12 mouse cellular contexts compared by ENCODE assay signal in the genomic region with DNA sequence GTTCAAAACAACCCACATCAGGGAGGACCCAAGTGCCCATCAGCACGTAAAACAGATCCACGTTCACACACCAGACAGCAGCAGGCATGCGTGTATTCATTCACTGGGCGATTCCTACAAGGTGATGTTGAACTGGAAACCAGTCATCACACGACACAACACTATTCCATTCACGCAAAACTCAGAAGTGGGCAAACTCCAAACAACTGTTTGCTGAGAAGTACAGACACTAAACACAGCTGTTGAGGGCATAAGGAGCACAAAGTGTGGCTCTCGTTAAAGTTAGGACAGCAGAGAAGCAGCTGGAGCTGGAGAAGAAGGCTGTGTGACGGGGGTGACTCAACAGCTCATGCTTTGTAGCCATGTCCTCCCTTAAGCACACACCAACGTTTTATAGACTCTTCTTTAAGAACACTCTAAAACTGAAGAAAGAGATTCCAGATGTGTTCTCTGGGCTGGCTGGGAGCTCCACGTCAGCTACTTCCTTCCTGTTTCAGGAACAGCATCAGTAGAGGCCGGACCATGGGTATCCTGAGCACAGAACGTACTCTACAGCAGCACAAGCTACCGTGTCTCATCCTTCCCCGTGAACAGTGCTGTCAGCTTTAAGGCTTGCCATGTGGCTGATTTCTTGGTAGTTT. TPM values are rescaled to one million over a fixed set of nuclear protein-coding genes. Genes with fewer than 3 reads are reported as not detected.
DNase-seq lines count a peak whose midpoint lies in the region; ATAC-seq and TF ChIP-seq lines count a peak whose summit lies in the region.
"Had no signal": no experiment of that assay in that cellular context is flagged by ENCODE, and none has a peak within 500 bp of the region (broad histone marks: within the 10 kb centered on the region; RNA-seq: fewer than 3 reads in every experiment).

No protein-coding gene starts in this region.

- H3K9ac ChIP-seq in forebrain, embryonic 14.5 days (ENCODE audit: low read length): no peak overlapping the region
- H3K9ac ChIP-seq in forebrain, embryonic 12.5 days: no peak overlapping the region
- no peak overlapping the region for H3K9ac ChIP-seq in limb, embryonic 15.5 days
- H3K9ac ChIP-seq: midbrain, embryonic 12.5 days; neural tube, embryonic 12.5 days had no signal

- no peaks in the 10 kb centered on the region for H3K27me3 ChIP-seq in forebrain, embryonic 14.5 days (replicated peaks; ENCODE audit: control insufficient read depth, insufficient read depth, low read length)
- H3K27me3 ChIP-seq in forebrain, embryonic 12.5 days: no peaks in the 10 kb centered on the region
- no peaks in the 10 kb centered on the region for H3K27me3 ChIP-seq in limb, embryonic 15.5 days
- H3K27me3 ChIP-seq: midbrain, embryonic 12.5 days; neural tube, embryonic 12.5 days had no signal

- no peaks in the 10 kb centered on the region for H3K9me3 ChIP-seq in forebrain, embryonic 14.5 days (replicated peaks; ENCODE audit: control insufficient read depth, low read length)
- H3K9me3 ChIP-seq in forebrain, embryonic 12.5 days: no peaks in the 10 kb centered on the region
- no peaks in the 10 kb centered on the region for H3K9me3 ChIP-seq in limb, embryonic 15.5 days
- H3K9me3 ChIP-seq: midbrain, embryonic 12.5 days; neural tube, embryonic 12.5 days had no signal

- no peak overlapping the region for H3K4me3 ChIP-seq in forebrain, embryonic 14.5 days (ENCODE audit: low read depth, low read length)
- no peak overlapping the region for H3K4me3 ChIP-seq in forebrain, embryonic 12.5 days (replicated peaks)
- H3K4me3 ChIP-seq in left cerebral cortex, adult 2 months: no peak overlapping the region
- no peak overlapping the region for H3K4me3 ChIP-seq in limb, embryonic 15.5 days
- H3K4me3 ChIP-seq: midbrain, embryonic 12.5 days; neural tube, embryonic 12.5 days had no signal

- H3K27ac ChIP-seq in forebrain, embryonic 14.5 days (ENCODE audit: low read depth, low read length): 0 out of 2 replicates have a peak overlapping the region, but pooled peaks have one; percentile 5
- no peak overlapping the region for H3K27ac ChIP-seq in forebrain, embryonic 12.5 days
- peak overlapping the region; percentile 11; the same call in 1 of the 2 replicates for H3K27ac ChIP-seq in left cerebral cortex, adult 2 months
- H3K27ac ChIP-seq in limb, embryonic 15.5 days: peak overlapping the region; percentile 76
- H3K27ac ChIP-seq: midbrain, embryonic 12.5 days; neural tube, embryonic 12.5 days had no signal

- 67% methylated on average over 14 of the region's 14 CpGs for WGBS in forebrain, embryonic 14.5 days
- WGBS in forebrain, embryonic 12.5 days: 68% methylated on average over 14 of the region's 14 CpGs
- WGBS in limb, embryonic 15.5 days: 30% methylated on average over 14 of the region's 14 CpGs

- H3K4me2 ChIP-seq in forebrain, embryonic 14.5 days (ENCODE audit: low read length): no peak overlapping the region
- no peak overlapping the region for H3K4me2 ChIP-seq in forebrain, embryonic 12.5 days
- H3K4me2 ChIP-seq in limb, embryonic 15.5 days: 0 out of 2 replicates have a peak overlapping the region, but pooled peaks have one; percentile 1
- H3K4me2 ChIP-seq: midbrain, embryonic 12.5 days; neural tube, embryonic 12.5 days had no signal

- no peak for DNase-seq in forebrain, embryonic 14.5 days (ENCODE audit: low spot score)
- no peak for DNase-seq in left cerebral cortex, adult 2 months (ENCODE audit: extremely low spot score in 1 of 2, low spot score in 2 of 2)
- DNase-seq in left cerebral cortex, adult 8-10 months (ENCODE audit: low spot score in 2 of 2): no peak
- DNase-seq in heart, adult 8-10 months (ENCODE audit: low spot score): peak; percentile 79
- no peak for DNase-seq in cerebellum, postnatal 36 days
- no peak for DNase-seq in left cerebral cortex, postnatal 36 days (ENCODE audit: low spot score in 2 of 2)
- DNase-seq: cerebellum, postnatal 14 days had no signal

- no peaks in the 10 kb centered on the region for H3K4me1 ChIP-seq in forebrain, embryonic 14.5 days (ENCODE audit: control insufficient read depth, insufficient read depth, low read length)
- peaks cover 7% of the 10 kb centered on the region; the same call in 1 of the 2 replicates for H3K4me1 ChIP-seq in forebrain, embryonic 12.5 days
- H3K4me1 ChIP-seq in limb, embryonic 15.5 days: peaks cover 9% of the 10 kb centered on the region
- H3K4me1 ChIP-seq: neural tube, embryonic 12.5 days had no signal

- no peaks in the 10 kb centered on the region for H3K36me3 ChIP-seq in forebrain, embryonic 14.5 days (ENCODE audit: control insufficient read depth, insufficient read depth, low read length)
- H3K36me3 ChIP-seq in forebrain, embryonic 12.5 days (replicated peaks): no peaks in the 10 kb centered on the region
- H3K36me3 ChIP-seq in limb, embryonic 15.5 days: no peaks in the 10 kb centered on the region
- H3K36me3 ChIP-seq: midbrain, embryonic 12.5 days; neural tube, embryonic 12.5 days had no signal

- TF ChIP-seq CTCF in left cerebral cortex, adult 2 months (IDR thresholded peaks at IDR 0.05): no peak

- intact Hi-C loops in left cerebral cortex, adult 2 months (cut with DNase I): loop anchor here (5.0 kb wide), 1 partner anchor 68 kb away; a partner anchor contains a TSS
- intact Hi-C loops in left cerebral cortex, postnatal 36 days (cut with DNase I): no loop called here

- ATAC-seq in forebrain, embryonic 14.5 days: no peak
- ATAC-seq in forebrain, embryonic 12.5 days (ENCODE audit: low FRiP score): no peak
- 0 out of 2 replicates have a peak, but pooled peaks have one; percentile 33 for ATAC-seq in limb, embryonic 15.5 days (ENCODE audit: insufficient number of reproducible peaks, low FRiP score, low TSS enrichment, low read depth)
- ATAC-seq: intestine, postnatal 0 days had no signal

RNA-seq across cellular contexts. Expression of a gene that starts 38.0 kb away (rescaled TPM):
- 0.19 TPM in 1 of 2 replicates, not detected in the other for polyA plus RNA-seq in forebrain, embryonic 14.5 days (2014; fragmentation: Nextera tagmentation; extraction: Ambion mirVana)
- 0.17 and 0.28 TPM in 2 replicates for polyA plus RNA-seq in forebrain, embryonic 12.5 days (2016; fragmentation: Nextera tagmentation; extraction: Ambion mirVana)
- under 1 TPM; 0.19 to 0.25 TPM for total RNA-seq in left cerebral cortex, adult 2 months (2021)
- total RNA-seq in left cerebral cortex, adult 8-10 months (2022): under 1 TPM in 1 of 4 experiments, not detected in 3; 0.25 TPM
- under 1 TPM in 2 of 4 experiments, not detected in 2; 0.12 to 0.16 TPM for total RNA-seq in heart, adult 8-10 months (2022)
- 0.08 TPM in 1 of 2 replicates, not detected in the other for polyA plus RNA-seq in limb, embryonic 15.5 days (2015; fragmentation: Nextera tagmentation; extraction: Ambion mirVana)
- under 1 TPM in 1 of 2 experiments, not detected in 1; 0.30 TPM for total RNA-seq in left cerebral cortex, postnatal 36 days (2021)
- polyA plus RNA-seq: intestine, postnatal 0 days had no signal
